Mouse (Mus musculus) heart, postnatal 14 days (tissue): ENCODE measurements around the gene Gipc2. TPM values are rescaled to one million over a fixed set of nuclear protein-coding genes. Genes with fewer than 3 reads are reported as not detected.
A peak's percentile ranks its signal among the peaks of the same experiment; 100 is the strongest.

Source experiments
- DNase-seq, 2 experiments: peaks; one replicate each; pipeline ENCODE4 v3.0.0; 2021 to 2022
- intact Hi-C: fragments of 180-260 bp; cut with DNase I; formaldehyde crosslinking; loops from one replicate; pipeline ENCODE4 v1.15.1; 2025
- total RNA-seq, 2 experiments: library from RNA; stranded (reverse); gene quantifications; 2 replicates each; pipeline ENCODE4 v1.2.3; 2021

Gipc2 gene
- total RNA-seq, 2 experiments from 2014 or later: 2.1 to 2.9 TPM

GRCm38 (mm10) chr3:152103381-152103780, 62.6 kb downstream of the Gipc2 start:
- intact Hi-C loops: no loop called here

DNA sequence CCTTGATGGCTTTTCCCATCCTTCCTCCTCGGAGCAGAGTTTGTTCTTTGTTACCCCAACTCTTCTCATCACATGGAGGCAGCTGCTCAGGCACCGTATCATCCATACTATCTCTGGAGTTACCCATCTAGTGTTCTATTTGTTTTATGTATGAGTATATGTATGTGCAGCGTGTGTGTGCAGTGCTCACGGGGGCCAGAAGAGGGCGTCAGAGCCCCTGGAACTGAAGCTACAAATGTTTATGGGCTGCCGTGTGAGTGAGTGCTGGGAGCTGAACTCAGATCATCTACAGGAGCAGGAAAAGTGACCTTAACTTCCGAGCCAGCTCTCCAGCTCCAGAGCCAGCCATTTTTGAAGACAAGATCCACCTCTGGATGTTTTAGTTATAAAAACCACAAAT, 64.6 kb downstream of the Gipc2 start:
- intact Hi-C loops: no loop called here
- no peak for DNase-seq

More at GRCm38 (mm10) chr3:152103381-152103780, 62.6 kb downstream of the Gipc2 start:
- no peak for DNase-seq

GRCm38 (mm10) chr3:152100119-152100818, 65.8 kb downstream of the Gipc2 start:
- intact Hi-C loops: no loop called here
- DNase-seq: no peak

GRCm38 (mm10) chr3:152095030-152095429, 71.0 kb downstream of the Gipc2 start:
- intact Hi-C loops: no loop called here
- peak in 1 of 2 experiments; percentile 32 for DNase-seq

GRCm38 (mm10) chr3:152092385-152093057, 73.5 kb downstream of the Gipc2 start:
- intact Hi-C loops: loop anchor here (5.0 kb wide), 1 partner anchor 275 kb away; no protein-coding TSS in a partner anchor
- no peak for DNase-seq

DNA sequence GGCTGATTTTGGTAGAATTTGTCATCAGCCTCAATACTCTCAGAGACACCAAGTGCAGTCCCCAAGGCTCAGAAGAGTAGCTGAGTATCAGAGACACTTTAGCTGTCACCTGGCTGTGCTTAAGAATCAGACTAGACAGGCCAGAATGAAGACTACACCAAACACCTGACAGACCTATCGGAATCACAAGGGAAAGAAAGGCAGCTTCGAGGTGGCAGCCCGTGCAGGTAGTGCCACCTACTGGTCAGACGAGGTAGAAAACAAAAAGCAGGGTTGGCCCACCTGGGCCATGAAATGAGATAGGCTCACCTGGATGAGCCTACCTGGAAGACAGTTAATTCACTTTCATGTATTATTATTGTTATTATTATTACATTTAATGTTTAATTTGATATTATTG, 76.9 kb downstream of the Gipc2 start:
- peak; percentile 54 to 70 for DNase-seq
- intact Hi-C loops: loop anchor here (1.0 to 2.0 kb wide), 3 partner anchors 253 to 374 kb away; no protein-coding TSS in a partner anchor

- intact Hi-C loops: no loop called here
These were observed 84.6 kb downstream of the Gipc2 start for GRCm38 (mm10) chr3:152081381-152081780.

DNA sequence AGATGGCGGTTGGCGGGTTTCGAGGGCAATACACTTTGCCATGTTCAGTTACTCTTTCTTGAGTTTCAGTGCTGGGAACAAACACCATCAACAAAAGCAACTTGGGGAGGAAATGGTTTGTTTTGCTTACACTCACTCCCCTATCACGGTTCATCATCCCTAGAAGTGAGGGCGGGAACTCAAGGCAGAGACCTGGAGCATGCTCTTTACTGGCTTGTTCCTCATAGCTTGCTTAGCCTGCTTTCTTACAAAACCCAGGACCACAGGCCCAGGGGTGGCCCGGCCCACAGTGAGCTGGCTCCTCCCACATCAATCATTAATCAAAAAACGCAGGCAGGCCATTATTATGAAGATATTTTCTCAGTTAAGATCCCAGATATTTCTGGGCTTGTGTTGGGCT, 89.9 kb downstream of the Gipc2 start:
- intact Hi-C loops: no loop called here
- no peak for DNase-seq

More at GRCm38 (mm10) chr3:152081381-152081780, 84.6 kb downstream of the Gipc2 start:
- DNase-seq: no peak

- DNase-seq: no peak
- intact Hi-C loops: no loop called here
These were observed 97.0 kb downstream of the Gipc2 start for GRCm38 (mm10) chr3:152069001-152069400.

DNA sequence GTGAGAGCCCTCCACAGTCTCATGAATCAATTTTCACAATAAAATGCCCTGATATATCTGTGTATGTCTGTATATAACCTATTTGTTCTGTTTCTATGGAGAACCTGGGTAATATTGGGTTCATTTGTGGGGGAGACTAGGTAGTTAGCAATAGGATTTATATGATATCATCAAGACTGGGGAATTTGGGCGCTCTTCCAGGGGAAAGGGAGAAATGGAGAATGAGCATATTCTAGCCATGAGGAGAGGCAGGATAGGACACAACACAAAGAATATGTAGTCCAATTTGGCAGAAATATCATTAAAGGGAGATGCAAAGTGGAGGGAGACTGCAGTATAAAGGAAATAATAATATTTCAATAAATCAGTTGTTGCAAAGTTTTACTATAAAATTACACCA, 97.7 kb downstream of the Gipc2 start:
- DNase-seq: no peak
- intact Hi-C loops: no loop called here

- intact Hi-C loops: loop anchor here (2.0 kb wide), 1 partner anchor 230 kb away; the partner anchor contains the start of gene Ptgfr
These were observed 99.3 kb downstream of the Gipc2 start for GRCm38 (mm10) chr3:152066696-152067095.

GRCm38 (mm10) chr3:152065806-152066205, 100.2 kb downstream of the Gipc2 start:
- no peak for DNase-seq
- intact Hi-C loops: loop anchor here (2.0 kb wide), 1 partner anchor 229 kb away; the partner anchor contains the start of gene Ptgfr

More at GRCm38 (mm10) chr3:152066696-152067095, 99.3 kb downstream of the Gipc2 start:
- DNase-seq: peak in 1 of 2 experiments; percentile 10

- DNase-seq: no peak
- intact Hi-C loops: no loop called here
These were observed 101.9 kb downstream of the Gipc2 start for GRCm38 (mm10) chr3:152064166-152064565.

DNA sequence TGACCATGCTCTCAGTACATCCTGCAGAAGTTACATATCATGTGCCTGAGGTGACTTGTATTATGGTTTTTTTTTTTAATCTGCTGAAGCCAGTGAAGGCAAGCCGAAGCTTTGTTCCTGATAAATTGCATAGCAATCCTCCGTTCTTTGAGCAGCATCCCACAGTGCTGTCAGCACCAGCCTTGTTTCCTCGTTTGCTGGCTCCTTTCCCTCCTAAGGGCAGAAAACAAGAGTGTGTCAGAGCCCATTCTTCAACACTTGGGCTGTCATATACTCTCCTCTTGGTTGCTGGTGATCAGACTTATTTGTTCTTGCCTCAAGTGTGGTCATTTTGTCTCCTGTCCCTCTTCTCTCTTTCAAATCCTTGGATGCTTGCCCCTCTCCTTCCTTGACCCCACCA, 103.2 kb downstream of the Gipc2 start:
- intact Hi-C loops: no loop called here
- DNase-seq: peak in 1 of 2 experiments; percentile 21

GRCm38 (mm10) chr3:152061145-152061544, 104.9 kb downstream of the Gipc2 start:
- intact Hi-C loops: no loop called here
- DNase-seq: no peak

DNA sequence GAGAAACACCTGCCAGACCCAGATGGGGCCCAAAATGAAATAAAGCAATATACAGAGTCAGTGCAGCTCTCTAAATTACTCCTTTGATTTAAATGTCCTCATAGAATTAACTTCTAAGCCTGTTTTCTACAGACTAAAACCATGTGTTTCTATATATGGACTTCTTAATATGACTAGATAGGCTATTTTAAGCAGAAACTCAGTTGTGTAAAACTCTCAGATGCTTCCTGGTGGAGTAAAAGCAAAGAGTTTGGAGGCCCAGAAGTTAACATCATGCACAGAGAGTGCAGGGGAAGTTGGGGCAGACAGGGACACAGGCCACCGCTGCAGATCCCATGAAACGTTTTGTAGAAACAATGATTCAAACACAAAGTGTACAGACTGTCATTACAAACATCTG, 107.8 kb downstream of the Gipc2 start:
- DNase-seq: no peak
- intact Hi-C loops: no loop called here

DNA sequence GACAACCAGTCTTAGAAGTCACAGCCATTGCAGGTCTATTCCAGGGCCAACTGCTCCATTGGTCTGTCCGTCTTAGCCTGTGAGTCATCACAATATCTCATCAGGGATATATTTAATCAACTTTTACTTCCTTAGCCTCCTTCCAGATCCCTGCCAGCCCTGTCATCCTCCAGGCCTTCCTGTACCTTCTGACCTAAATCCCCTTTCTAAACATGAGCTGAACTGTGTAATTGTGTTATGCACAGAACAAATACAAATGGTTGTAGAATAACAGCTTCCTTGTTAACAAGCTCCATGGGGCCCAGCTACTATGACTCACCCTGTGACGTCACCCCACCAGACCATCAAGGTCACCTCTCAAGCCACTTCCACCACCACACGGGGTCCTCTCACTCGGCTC, 111.8 kb downstream of the Gipc2 start:
- intact Hi-C loops: no loop called here
- no peak for DNase-seq

- intact Hi-C loops: no loop called here
- DNase-seq: no peak
These were observed 114.1 kb downstream of the Gipc2 start for GRCm38 (mm10) chr3:152051959-152052358.

DNA sequence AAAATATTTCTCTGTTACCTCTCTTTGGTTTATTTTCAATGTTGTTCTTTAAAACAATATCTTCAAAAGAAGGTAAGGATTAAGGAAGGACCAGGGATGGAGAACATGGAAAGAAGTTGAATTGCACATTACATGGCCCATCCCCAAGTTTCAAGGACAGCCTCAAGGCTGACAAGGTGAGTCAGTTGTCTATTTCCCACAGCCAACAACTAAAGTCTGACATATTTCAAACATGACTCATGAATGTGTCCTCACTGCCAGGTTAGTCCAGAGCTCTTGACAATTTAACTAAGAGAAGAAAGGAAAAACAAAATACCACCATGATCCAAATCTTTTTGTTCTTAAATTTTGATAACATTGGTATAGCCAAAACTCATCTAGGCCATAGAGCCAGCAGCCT, 118.1 kb downstream of the Gipc2 start:
- intact Hi-C loops: no loop called here
- DNase-seq: no peak

DNA sequence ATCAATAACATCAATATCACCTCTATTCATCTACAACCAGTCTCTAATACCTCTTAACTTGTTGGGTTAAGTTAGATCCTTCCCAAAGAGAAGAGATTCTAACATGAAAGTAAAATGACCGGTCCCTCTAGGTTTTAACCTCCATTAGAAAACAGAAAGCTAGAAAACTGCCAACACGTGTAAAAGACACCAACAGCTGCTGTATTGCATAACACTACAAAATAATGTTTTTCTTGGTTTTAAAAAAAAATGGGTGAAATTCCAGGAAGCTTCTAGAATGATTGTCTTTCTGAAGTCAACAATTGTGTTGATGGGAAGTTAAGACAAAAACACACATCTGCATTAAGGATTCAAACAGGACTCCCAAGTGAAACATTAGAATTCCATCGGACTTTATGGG, 119.1 kb downstream of the Gipc2 start:
- DNase-seq: no peak
- intact Hi-C loops: no loop called here
